Mouse (Mus musculus) stomach, postnatal 0 days (tissue): ENCODE measurements around the gene Mob3a. TPM values are rescaled to one million over a fixed set of nuclear protein-coding genes. Genes with fewer than 3 reads are reported as not detected.
A peak's percentile ranks its signal among the peaks of the same experiment; 100 is the strongest.

Source experiments
- ATAC-seq: fragments of 200-750 bp; cut with Nextera tagmentation; 2 replicates; pipeline ENCODE4 v1.8.0; 2017; ENCODE audit not compliant: low FRiP score, low TSS enrichment
- DNase-seq: peaks from one replicate; pipeline ENCODE4 v3.0.0-alpha.2; 2016; ENCODE audit warnings: low spot score
- H3K27ac ChIP-seq: fragments of 300-500 bp; sonication (generic); replicated peaks from 2 replicates; pipeline ENCODE4 v1.5.1; 2014; ENCODE audit warnings: mild to moderate bottlenecking, control low read depth
- H3K27me3 ChIP-seq: fragments of 300-500 bp; sonication (generic); 2 replicates; pipeline ENCODE4 v1.6.1; 2014; ENCODE audit warnings: low read length; ENCODE audit not compliant: control insufficient read depth, insufficient read depth
- H3K36me3 ChIP-seq: fragments of 300-500 bp; sonication (generic); 2 replicates; pipeline ENCODE4 v1.6.1; 2014; ENCODE audit warnings: low read length, mixed read lengths; ENCODE audit not compliant: control insufficient read depth, insufficient read depth
- H3K4me1 ChIP-seq: fragments of 300-500 bp; sonication (generic); replicated peaks from 2 replicates; pipeline ENCODE4 v1.6.1; 2014; ENCODE audit warnings: antibody characterized with exemption; ENCODE audit not compliant: control insufficient read depth, insufficient read depth
- H3K4me2 ChIP-seq: fragments of 300-500 bp; sonication (generic); replicated peaks from 2 replicates; pipeline ENCODE4 v1.6.1; 2014; ENCODE audit warnings: low read depth, mild to moderate bottlenecking, control low read depth, moderate library complexity
- H3K4me3 ChIP-seq: fragments of 300-500 bp; sonication (generic); 2 replicates; pipeline ENCODE4 v1.5.1; 2014; ENCODE audit warnings: low read depth, low read length, control low read depth
- H3K9ac ChIP-seq: fragments of 300-500 bp; sonication (generic); 2 replicates; pipeline ENCODE4 v1.6.1; 2014; ENCODE audit warnings: mild to moderate bottlenecking, low read length, control low read depth, mixed read lengths
- H3K9me3 ChIP-seq: fragments of 300-500 bp; sonication (generic); 2 replicates; pipeline ENCODE4 v1.6.1; 2016; ENCODE audit warnings: low read length; ENCODE audit not compliant: control insufficient read depth
- CTCF ChIP-seq: IDR thresholded peaks from 2 replicates; pipeline ENCODE4 v1.5.1; 2016; ENCODE audit warnings: antibody characterized with exemption, low read depth, mild to moderate bottlenecking, moderate library complexity
- EP300 ChIP-seq: optimal IDR thresholded peaks from 2 replicates; pipeline ENCODE3; 2016; ENCODE audit warnings: antibody characterized with exemption
- WGBS: fragments of 180-500 bp; shearing (Covaris S2); extraction: QIAGEN DNeasy Blood & Tissue Kit; methylation state at CpG from one replicate; pipeline ENCODE4 v1.1.7; 2014; 5-methylcytosine and 5-hydroxymethylcytosine counted together
- polyA plus RNA-seq: library from polyadenylated mRNA; unstranded; fragments of >200 nt; fragmentation: Nextera tagmentation; extraction: Ambion mirVana; gene quantifications from 2 replicates; pipeline ENCODE4 v1.2.1, GENCODE M21; 2015

Gene Mob3a
- polyA plus RNA-seq, 1 experiment from 2014 or later: 23.9 TPM

- no peak overlapping the region for H3K4me3 ChIP-seq
- no peaks in the 10 kb centered on the region for H3K9me3 ChIP-seq
- WGBS: 92% methylated on average over 6 of the region's 6 CpGs
- H3K4me2 ChIP-seq: no peak overlapping the region
- H3K9ac ChIP-seq: no peak overlapping the region
- DNase-seq: no peak
- no peaks in the 10 kb centered on the region for H3K27me3 ChIP-seq
- no peak for ATAC-seq
- H3K4me1 ChIP-seq: no peaks in the 10 kb centered on the region
- no peak for TF ChIP-seq CTCF
- TF ChIP-seq EP300: no peak
- no peak overlapping the region for H3K27ac ChIP-seq
- peaks cover 30% of the 10 kb centered on the region for H3K36me3 ChIP-seq
These were observed 30.9 kb upstream of the Mob3a start for GRCm38 (mm10) chr10:80732611-80733101.

GRCm38 (mm10) chr10:80727369-80728127 is 25.8 kb upstream of the Mob3a start:
- H3K4me1 ChIP-seq: no peaks in the 10 kb centered on the region
- no peak overlapping the region for H3K9ac ChIP-seq
- no peak overlapping the region for H3K4me2 ChIP-seq
- DNase-seq (no peak), ATAC-seq (no peak)
- WGBS: 80% methylated on average over 5 of the region's 5 CpGs
- TF ChIP-seq CTCF: no peak
- TF ChIP-seq EP300: no peak
- peaks cover 60% of the 10 kb centered on the region for H3K36me3 ChIP-seq
- H3K27me3 ChIP-seq: no peaks in the 10 kb centered on the region
- H3K9me3 ChIP-seq: no peaks in the 10 kb centered on the region
- 0 out of 2 replicates have a peak overlapping the region, but pooled peaks have one; percentile 13 for H3K27ac ChIP-seq
- no peak overlapping the region for H3K4me3 ChIP-seq

GRCm38 (mm10) chr10:80717281-80717680 is 15.5 kb upstream of the Mob3a start:
- TF ChIP-seq CTCF: no peak
- TF ChIP-seq EP300: no peak
- H3K27ac ChIP-seq: no peak overlapping the region
- peaks cover 63% of the 10 kb centered on the region for H3K36me3 ChIP-seq
- H3K4me3 ChIP-seq: no peak overlapping the region
- no peak for DNase-seq
- no peak for ATAC-seq
- no peaks in the 10 kb centered on the region for H3K27me3 ChIP-seq
- H3K9ac ChIP-seq: no peak overlapping the region
- no peaks in the 10 kb centered on the region for H3K4me1 ChIP-seq
- WGBS: 81% methylated on average over 1 of the region's 1 CpGs
- no peaks in the 10 kb centered on the region for H3K9me3 ChIP-seq
- H3K4me2 ChIP-seq: no peak overlapping the region

GRCm38 (mm10) chr10:80710834-80711233 is 9.1 kb upstream of the Mob3a start:
- no peak overlapping the region for H3K9ac ChIP-seq
- no peaks in the 10 kb centered on the region for H3K27me3 ChIP-seq
- H3K36me3 ChIP-seq: peaks cover 76% of the 10 kb centered on the region
- H3K4me2 ChIP-seq: no peak overlapping the region
- no peaks in the 10 kb centered on the region for H3K4me1 ChIP-seq
- H3K9me3 ChIP-seq: no peaks in the 10 kb centered on the region
- DNase-seq (no peak), ATAC-seq (no peak)
- TF ChIP-seq CTCF (no peak), EP300 (no peak)
- 85% methylated on average over 3 of the region's 3 CpGs for WGBS
- H3K4me3 ChIP-seq: no peak overlapping the region
- no peak overlapping the region for H3K27ac ChIP-seq

- no peak overlapping the region for H3K4me2 ChIP-seq
- peaks cover 40% of the 10 kb centered on the region for H3K36me3 ChIP-seq
- no peak overlapping the region for H3K4me3 ChIP-seq
- TF ChIP-seq CTCF (no peak), EP300 (no peak)
- no peaks in the 10 kb centered on the region for H3K27me3 ChIP-seq
- H3K27ac ChIP-seq: no peak overlapping the region
- H3K9me3 ChIP-seq: no peaks in the 10 kb centered on the region
- DNase-seq (no peak), ATAC-seq (no peak)
- no peak overlapping the region; the same call in 1 of the 2 replicates for H3K9ac ChIP-seq
- WGBS: 69% methylated on average over 3 of the region's 3 CpGs
- H3K4me1 ChIP-seq: peaks cover 6% of the 10 kb centered on the region
These were observed 3.7 kb upstream of the Mob3a start for GRCm38 (mm10) chr10:80705479-80705878.

GRCm38 (mm10) chr10:80705033-80705432 is 3.3 kb upstream of the Mob3a start:
- WGBS: 63% methylated on average over 3 of the region's 3 CpGs
- Histone ChIP-seq H3K4me1 (peaks cover 6% of the 10 kb centered on the region), H3K27ac (no peak overlapping the region), H3K4me3 (no peak overlapping the region), H3K27me3 (no peaks in the 10 kb centered on the region), H3K36me3 (peaks cover 36% of the 10 kb centered on the region), H3K4me2 (no peak overlapping the region), H3K9ac (0 out of 2 replicates have a peak overlapping the region, but pooled peaks have one; percentile 23), H3K9me3 (no peaks in the 10 kb centered on the region)
- TF ChIP-seq EP300: no peak
- TF ChIP-seq CTCF: no peak
- DNase-seq (no peak), ATAC-seq (no peak)
